Mouse (Mus musculus) bone marrow macrophage, adult 2 months (primary cell): ENCODE results near the gene Uba52.

Source experiments
- CTCF ChIP-seq: IDR thresholded peaks from 2 replicates; pipeline ENCODE4 v1.5.1; 2012; ENCODE audit warnings: low read depth, mild to moderate bottlenecking, low read length, moderate library complexity
- POLR2A ChIP-seq: IDR thresholded peaks from 2 replicates; pipeline ENCODE4 v1.6.1; 2012; ENCODE audit warnings: mild to moderate bottlenecking, low read depth, low read length, borderline replicate concordance

DNA sequence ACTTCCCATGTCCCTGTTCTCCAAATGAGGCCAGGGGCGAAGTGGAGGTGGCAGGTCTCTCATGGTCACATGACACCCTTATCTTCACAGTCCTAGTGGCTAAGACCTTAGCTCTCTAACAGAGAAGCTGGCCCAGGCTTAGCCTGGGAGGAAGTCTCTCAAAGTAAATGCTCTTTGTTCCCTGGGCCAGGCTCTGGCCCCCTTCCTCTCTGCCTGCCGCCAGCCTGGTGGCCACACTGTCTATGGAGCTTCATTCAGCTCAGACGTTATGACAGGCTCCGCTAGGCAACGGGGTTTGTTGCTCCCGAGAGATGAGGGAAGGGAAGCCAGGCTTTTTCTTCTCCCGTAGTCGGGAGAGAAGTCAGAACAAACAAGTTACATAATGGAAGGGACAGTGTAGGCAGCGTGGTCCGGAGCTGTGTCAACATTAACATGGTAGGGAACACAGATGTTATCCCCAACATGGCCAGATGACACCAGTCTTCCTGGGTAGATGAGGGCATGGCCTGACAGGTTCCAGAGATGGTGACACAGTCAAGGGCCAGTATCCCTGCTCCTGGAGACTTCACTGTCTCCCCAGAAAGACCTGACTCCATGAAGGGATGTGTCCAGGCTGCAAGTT is 41.2 kb downstream of the Uba52 start:
- TF ChIP-seq CTCF (no peak), POLR2A (no peak)
